Mouse (Mus musculus) neutrophil, adult 5-6 weeks (primary cell): ENCODE data around the gene C5ar2. TPM values are rescaled to one million over a fixed set of nuclear protein-coding genes. Genes with fewer than 3 reads are reported as not detected.

Experiments
- ATAC-seq: fragments of 151-379, 151-347 bp; 2 replicates; pipeline ENCODE4 v1.8.0; 2017; ENCODE audit warnings: mild to moderate bottlenecking, moderate TSS enrichment; ENCODE audit not compliant: insufficient number of reproducible peaks, poor library complexity, low FRiP score, severe bottlenecking; ENCODE audit errors: extremely low read depth
- total RNA-seq: library from RNA; stranded (forward); fragments of 200-1000 nt; gene quantifications from 2 replicates; pipeline ENCODE4 v1.2.3, GENCODE M21; 2017

C5ar2 gene
- total RNA-seq, 1 experiment from 2014 or later, result 76.5 TPM

DNA sequence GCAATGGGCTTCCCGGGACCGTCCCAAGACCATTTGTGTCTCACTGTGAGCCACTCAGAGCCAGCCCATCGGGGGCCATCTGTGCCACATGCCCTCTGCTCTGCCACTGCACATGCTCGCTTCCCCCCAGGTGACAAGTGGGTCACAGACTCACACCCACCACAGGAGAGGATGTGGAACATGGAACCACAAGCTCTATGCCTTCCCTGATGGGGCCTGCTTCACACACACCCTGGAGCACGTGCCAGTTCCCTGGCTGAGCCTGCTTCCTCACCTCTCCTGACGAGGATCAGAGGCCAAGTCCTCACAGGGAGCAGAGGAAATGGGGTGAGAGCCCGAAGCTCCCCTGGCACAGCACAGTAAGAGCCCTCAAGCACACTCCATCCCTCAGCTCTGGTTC lies 36.9 kb downstream of the C5ar2 start:
- ATAC-seq, result no peak

DNA sequence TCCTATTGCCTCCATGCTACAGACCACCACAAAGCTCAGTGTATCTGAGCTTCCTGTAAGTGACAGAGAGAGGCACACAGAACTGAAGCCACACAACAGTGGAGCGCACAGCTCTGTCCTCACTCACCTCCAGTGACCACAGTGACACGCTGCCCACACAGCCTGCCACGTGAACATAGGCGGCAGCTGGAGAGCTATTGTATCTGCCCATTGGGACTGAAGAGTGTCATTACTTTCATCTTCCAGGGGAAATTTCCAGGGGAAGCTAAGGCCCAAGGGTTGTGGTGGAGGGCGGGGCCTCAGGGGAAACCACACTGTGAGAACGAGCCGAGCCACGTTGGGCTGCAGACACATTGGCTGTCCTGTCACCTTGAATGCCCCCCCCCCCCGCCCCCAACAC lies 39.2 kb downstream of the C5ar2 start:
- ATAC-seq, result no peak

DNA sequence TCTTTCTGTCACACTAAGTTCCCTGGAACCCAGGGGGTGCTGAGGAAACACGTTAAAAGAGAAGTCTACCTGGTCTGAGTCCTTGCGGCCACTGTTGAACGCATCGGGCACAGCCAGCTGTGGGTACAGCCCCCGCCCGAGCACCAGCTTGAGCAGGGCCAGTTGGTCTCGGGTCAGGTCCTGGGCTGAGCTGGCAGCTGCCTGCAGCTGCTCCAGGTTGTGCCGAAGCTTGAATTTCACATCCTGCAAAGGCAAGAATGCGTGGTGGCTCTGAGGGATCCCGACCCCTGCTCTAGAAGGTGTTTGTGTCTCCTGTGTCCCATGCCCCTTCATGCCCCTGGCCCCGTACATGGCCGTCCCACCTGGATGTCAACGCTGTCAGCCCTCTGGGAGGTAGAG lies 40.5 kb downstream of the C5ar2 start:
- ATAC-seq, result no peak

DNA sequence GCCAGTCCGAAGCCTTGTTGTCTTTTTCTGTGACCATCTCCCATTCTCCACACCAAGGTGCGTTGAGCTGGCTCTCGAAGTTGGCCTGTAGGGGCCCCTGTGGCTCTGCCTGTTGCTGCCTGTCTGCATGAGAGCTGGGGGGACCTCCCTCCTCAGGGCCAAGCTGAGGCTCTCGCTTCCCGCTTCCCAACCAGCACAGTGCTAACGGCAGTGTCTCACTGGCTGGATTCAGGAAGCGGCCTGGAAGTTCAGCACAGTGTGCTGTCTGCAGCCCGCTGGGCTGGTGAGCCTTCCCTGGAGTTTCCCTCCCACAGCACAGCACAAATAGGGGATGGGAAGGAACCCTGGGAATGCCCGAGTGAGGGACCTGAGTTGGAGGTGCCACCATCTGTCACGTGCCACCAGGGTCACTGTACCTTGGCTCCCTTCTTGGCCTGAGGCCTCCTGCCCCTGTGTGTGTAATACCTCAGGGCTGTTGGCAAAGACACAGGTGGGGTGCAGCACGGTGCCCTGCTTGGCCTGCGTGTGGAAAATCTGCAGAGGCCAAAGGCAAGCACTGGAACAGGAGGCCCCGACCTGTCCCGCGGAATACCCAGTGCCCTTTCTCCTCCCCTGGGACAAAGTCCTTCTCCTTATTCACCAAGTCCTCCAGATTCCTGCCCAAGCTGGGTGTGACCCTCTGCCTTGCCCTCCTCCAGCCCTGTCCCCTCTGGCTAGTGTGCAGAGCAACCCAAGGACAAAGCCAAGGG lies 41.0 kb downstream of the C5ar2 start:
- ATAC-seq, result no peak

DNA sequence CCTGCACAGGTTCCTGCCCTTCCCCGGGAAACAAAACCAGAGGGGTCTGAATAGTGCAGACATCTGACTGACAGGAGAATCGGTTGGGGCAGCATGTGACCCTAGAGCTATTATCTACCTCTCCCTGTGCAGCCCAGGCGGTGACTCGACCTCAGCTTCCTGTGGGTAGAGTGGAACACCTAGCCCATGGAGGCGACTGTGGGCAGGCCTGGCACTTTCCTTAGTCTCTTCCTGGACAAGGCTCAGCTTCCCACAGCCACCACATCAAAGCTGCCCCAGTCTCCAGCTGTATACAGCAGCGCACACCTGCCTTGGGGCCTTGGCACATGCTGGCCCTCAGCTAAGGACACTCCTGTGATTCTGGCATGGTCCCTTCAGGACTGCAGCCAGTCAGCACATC lies 42.8 kb downstream of the C5ar2 start:
- no peak for ATAC-seq

DNA sequence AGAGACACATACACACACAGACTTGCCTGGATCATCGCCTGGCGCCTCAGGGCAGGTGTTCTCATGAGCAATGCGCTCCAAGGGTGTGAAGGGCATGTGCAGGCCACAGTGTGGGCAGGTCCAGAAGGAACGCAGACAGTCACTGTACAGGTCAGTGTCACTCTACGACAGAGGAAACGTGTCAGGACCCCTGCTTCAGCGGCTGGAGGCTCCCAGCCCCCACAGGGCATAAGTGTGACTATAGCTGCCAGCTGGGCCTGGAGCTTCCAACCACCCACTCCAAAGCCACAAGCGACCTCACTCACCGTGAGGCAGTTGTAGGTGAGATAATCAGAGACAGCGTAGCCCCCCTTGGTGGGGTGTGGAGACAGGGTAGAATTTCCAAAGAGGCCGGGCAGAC lies 45.4 kb downstream of the C5ar2 start:
- ATAC-seq, result no peak

DNA sequence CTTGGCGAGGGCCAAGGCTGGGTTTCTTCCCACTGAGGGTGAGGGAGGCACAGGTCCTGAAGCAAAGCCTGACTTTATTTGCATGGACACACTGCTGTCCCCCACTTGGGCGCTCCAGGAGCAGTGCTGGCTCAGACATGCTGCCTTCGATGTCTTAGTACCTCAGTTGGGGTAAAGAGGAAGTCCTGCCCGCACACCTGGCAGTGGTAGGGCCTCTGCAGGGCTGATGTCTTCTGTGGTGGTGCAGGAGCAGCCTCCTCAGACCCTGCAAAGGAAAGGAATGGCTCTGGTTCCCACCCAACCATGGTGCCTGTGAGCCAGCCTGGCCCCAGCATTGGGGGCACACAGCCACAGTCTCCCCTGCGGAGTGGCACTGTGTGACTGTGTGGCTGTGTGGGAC lies 46.8 kb downstream of the C5ar2 start:
- ATAC-seq, result no peak

DNA sequence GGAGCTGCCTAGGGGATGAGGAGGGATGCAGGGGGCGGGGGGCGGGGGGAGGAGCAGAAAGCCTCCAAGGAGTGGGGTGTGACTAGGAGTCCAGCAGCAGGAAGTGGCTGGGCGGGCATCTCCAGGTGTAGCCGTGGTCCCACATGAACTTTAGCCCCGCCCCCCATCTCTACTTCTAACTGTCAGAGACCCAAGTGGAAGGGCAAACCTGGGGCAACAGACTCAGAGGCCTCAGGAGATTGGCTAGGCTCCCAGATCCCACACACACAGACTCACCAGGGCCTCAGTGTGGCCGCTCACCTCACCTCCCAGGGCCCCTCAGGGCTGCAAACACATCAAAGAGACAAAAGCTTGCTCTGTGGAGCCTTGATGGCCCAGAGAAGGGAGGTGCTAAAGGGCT lies 47.3 kb downstream of the C5ar2 start:
- ATAC-seq, result no peak

DNA sequence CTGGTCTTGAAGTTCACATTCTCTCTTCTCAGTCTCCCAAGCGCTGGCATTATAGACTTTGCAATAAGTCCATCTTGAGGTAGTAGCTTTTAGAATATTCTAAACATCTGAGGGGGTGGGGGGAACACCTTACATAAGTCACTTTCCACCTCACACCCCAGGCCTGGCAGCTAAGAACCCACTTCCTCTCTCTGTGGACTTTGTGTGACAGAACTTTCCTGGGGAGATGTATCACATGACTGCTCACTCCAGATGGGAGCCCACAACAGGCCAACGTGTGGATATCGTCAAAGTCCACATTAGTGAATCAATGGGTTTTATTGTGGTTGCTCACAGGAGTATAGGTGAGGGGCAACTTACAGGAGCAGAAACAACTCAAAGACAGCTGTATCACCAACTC lies 50.3 kb downstream of the C5ar2 start:
- ATAC-seq, result no peak

DNA sequence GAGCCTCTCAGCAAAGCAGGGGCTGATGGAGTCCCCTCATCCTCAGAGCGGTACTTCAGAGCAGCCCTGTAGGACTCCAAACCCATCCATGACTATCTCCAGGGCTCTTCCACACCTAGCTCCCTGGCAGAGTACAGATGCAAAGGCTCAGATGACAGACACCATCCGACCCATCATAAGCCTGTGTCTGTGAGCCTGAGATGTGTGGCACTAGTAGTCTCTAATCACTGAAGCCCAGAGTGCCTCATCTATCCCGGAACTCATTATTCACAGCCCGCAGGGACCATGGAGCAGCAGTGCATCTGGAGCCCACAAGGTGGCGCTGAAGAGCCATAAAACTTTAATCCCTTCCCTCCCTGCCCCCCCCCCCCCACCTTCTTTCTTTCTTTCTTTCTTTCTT lies 51.6 kb downstream of the C5ar2 start:
- ATAC-seq, result peak; percentile 69

DNA sequence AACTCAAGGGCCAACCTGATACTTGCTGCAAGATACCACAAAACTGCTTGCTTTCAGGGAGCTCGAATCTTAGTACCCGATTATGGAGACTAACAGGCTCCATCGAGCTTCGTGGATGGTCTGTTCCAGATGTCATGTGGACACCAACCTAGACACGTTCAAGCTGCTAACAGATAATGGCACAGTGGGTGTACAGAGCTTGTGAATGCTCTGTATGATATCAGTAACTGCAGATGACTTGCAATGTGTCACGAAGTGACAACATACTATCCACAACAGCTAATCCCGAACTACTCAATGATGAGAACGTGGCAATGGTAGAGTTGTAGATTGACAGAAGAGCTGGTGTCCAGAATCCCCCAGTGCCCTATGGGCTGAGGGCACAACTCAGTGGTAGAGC lies 56.5 kb downstream of the C5ar2 start:
- ATAC-seq, result no peak

Other genes with a start within 250 kb of the C5ar2 start
- gene Bicra, start 196.2 kb downstream of the C5ar2 start, total RNA-seq, result 11.9 and 12.9 TPM in 2 replicates
- 0.61 and 0.70 TPM in 2 replicates for gene Zfp541, start 182.3 kb downstream of the C5ar2 start, total RNA-seq
- gene Napa, start 145.7 kb downstream of the C5ar2 start, total RNA-seq, result 75.3 and 78.1 TPM in 2 replicates
- 12.8 and 16.9 TPM in 2 replicates for gene Kptn, start 124.3 kb downstream of the C5ar2 start, total RNA-seq
- 0.25 TPM in 1 of 2 replicates, not detected in the other for gene Slc8a2, start 114.3 kb downstream of the C5ar2 start, total RNA-seq
- gene Meis3, start 69.1 kb downstream of the C5ar2 start, total RNA-seq, result 2.5 and 4.5 TPM in 2 replicates
- gene Dhx34, start 22.1 kb downstream of the C5ar2 start, total RNA-seq, result 12.5 and 12.9 TPM in 2 replicates
- gene C5ar1, start 15.4 kb upstream of the C5ar2 start, total RNA-seq, result 119 and 133 TPM in 2 replicates
- gene Inafm1, start 29.5 kb upstream of the C5ar2 start, total RNA-seq, result 10.1 and 13.2 TPM in 2 replicates
- gene Ccdc9, start 42.6 kb upstream of the C5ar2 start, total RNA-seq, result 143 and 164 TPM in 2 replicates
- 7.0 and 7.7 TPM in 2 replicates for gene Bbc3, start 64.2 kb upstream of the C5ar2 start, total RNA-seq
- 110 and 123 TPM in 2 replicates for gene Sae1, start 143.7 kb upstream of the C5ar2 start, total RNA-seq
- 35.1 and 45.9 TPM in 2 replicates for gene Zc3h4, start 156.8 kb upstream of the C5ar2 start, total RNA-seq
- 5.8 and 6.8 TPM in 2 replicates for gene Tmem160, start 208.6 kb upstream of the C5ar2 start, total RNA-seq
- gene Npas1, start 233.6 kb upstream of the C5ar2 start, total RNA-seq, result not detected in 2 replicates